Mouse (Mus musculus): ENCODE data around the gene Serpina3c.
A peak's percentile ranks its signal among the peaks of the same experiment; 100 is the strongest.

Serpina3c gene

GRCm38 (mm10) chr12:104153656-104154055 lies at the start of gene Serpina3c:
Serpina3c (minus strand) TSS chr12:104153870.
- no peak for DNase-seq (ENCODE audit: low read depth)

GRCm38 (mm10) chr12:104190852-104191251 lies 37.2 kb upstream of the Serpina3c start:
- peak; percentile 29 for DNase-seq (ENCODE audit: low read depth)

DNA sequence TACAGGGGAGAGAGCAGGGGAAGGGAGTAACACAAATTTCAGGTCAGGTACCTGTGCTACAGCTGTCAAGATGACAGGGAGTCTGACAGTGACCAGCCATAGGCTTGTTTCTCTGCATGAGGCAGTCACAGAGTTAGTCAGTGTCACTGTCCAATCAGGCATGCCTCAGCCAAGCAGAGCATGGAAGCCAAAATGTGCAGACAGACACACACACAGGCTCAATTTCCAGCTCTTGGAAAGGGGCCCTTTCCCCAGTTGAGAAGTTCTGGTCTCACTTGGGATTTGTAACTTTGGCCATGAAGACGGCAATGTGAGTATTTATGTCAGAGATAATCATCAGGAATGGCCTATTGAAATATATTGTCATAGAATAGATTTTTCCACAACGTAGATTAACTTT lies 35.6 kb upstream of the Serpina3c start:
- no peak for DNase-seq (ENCODE audit: low read depth)

DNA sequence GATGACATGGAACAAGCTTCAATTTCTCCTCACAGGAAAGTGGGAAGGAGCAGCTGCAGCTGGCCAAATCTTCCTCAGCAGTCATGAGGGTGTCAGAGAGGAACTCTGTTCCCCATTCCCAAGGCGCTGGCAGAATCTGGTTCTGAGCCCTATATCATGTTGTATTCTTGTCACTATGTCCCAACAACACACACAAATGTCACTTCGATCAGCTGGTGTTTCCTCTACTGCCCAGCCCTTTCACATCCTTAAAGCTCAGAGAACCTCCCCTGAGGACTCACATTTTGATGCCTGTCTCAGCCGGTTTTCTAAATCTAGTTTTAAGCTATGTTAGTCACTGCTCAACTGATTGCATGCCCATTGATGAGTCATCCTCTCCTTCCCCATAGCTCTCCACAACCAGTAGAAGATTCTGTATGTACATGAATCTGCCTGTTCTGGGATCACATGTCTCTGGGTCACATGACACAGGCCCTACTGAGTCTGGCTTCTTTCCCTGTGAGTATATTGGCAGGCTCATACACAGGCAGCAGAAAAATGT lies 32.4 kb upstream of the Serpina3c start:
- DNase-seq (ENCODE audit: low read depth): peak; percentile 74

DNA sequence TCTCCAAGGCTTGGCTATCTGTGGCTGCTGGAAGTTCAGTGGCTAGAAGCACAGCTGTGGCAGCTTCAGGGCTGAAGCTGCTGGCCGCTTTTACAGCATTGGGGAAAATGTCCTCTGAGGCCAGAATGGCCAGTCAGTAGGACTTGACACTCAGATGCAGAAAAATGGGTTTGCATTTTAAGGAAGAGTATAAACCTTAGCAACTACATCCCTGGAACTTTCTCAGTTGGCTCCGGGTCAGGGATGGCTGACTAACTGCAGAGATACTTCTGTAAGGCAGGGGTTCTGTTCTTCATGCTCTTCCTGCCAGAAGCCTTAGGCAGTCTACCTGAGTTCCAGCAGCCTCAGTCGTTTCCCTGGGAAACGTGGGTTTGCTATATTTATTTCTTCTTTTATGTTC lies 31.4 kb upstream of the Serpina3c start:
- no peak for DNase-seq (ENCODE audit: low read depth)

DNA sequence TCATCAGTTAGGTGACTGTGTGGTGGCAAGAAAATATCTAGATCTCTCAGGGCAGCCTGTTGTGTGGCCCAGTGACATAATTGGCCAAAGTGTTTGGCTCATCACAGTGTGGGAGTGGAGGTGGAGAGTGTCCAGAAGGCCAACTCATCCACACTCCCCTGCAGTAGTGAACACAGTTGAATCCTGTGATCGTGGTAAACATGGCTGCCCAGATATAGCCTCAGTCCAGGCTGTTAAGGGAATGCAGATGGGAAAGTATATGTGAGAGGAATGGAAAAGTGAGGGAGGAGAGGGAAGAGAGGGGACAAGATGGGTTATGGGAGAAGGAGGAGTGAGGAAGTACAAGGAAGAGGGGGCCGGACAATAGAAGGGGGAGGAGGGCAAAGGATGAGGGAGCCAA lies 25.3 kb upstream of the Serpina3c start:
- no peak for DNase-seq (ENCODE audit: low read depth)

DNA sequence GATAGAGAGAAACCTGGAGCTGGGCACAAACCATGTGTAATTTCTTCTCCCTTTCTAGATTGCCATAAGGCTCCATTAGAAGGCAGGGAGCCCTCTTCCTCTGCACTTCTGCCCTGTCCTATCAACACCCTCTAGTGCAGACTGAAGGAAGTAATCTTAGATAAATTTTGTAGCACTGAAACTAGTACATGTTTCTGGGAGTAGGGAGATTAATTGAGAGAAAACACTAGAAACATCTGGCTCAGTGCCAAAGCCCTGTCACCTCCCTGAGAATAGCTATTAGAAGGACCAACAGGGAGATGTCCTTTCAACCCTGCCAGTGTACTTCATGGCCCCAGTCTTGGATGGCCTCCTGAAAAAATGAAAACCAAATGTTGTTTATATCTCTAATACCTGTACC lies 24.9 kb upstream of the Serpina3c start:
- DNase-seq (ENCODE audit: low read depth): peak; percentile 9

GRCm38 (mm10) chr12:104175636-104176035 lies 22.0 kb upstream of the Serpina3c start:
- no peak for DNase-seq (ENCODE audit: low read depth)

GRCm38 (mm10) chr12:104174747-104175146 lies 21.1 kb upstream of the Serpina3c start:
- DNase-seq (ENCODE audit: low read depth): peak; percentile 47

- no peak for DNase-seq (ENCODE audit: low read depth)
Observed at GRCm38 (mm10) chr12:104153041-104153645, 527 bp downstream of the Serpina3c start.

- DNase-seq (ENCODE audit: low read depth): no peak
Observed at GRCm38 (mm10) chr12:104151989-104152388, 1.7 kb downstream of the Serpina3c start.

DNA sequence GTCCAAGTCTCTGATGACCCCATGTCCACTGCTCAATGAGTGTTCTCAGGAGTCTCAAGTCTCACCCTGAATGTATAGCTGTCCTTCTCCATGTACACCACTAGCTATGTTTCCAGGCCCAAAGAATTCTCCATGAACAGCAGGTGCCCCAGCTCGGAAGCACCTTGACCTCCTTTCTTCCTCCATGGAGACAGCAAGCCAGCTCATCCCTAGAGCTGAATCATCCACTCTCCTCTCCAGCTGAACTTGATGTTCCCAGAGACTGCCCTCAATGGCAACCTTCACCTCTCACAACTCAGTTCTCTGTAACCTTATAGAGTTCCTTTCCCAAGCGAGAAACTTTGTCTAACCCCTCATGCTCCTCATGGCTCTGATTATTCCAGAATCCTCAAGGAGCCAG lies 8.1 kb downstream of the Serpina3c start:
- no peak for DNase-seq (ENCODE audit: low read depth)

DNA sequence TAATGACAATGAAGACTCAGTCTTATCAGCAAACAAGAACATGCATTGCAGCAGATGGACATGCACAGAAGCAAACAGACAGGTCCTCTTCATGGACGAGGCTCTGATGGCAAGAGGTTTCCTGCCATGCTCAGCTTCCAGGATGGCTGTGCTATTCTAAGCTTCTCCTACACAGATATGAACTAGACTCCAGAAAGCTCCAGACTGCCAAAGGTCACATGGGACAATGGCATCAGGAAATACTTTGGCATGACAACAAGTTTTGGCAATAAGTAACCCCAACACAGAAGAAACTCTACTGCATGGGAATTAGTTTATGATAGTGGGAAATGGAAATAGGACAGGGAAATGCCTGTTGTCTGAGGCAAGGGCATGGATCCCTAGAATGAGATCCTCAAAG lies 10.4 kb downstream of the Serpina3c start:
- no peak for DNase-seq (ENCODE audit: low read depth)

GRCm38 (mm10) chr12:104142427-104142826 lies 11.2 kb downstream of the Serpina3c start:
- DNase-seq (ENCODE audit: low read depth): no peak

DNA sequence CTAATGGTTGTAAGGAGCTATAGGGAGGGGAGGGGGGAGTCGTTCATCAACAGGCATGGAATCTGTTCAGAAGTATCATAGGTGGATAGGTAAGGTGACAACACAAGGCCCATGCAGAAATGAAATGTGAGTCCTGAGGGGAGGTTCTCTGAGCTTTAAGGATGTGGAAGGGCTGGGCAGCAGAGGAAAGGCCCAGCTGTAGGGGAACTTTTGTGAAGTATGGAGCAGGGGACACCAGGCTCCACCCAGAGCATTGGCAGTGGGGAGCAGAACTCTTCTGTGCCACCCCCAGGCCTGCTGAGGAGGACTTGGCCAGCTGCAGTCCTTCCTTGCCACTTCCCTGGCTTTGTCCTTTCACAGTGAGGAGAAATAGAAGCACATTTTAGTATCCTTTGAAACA lies 12.2 kb downstream of the Serpina3c start:
- peak; percentile 18 for DNase-seq (ENCODE audit: low read depth)

DNA sequence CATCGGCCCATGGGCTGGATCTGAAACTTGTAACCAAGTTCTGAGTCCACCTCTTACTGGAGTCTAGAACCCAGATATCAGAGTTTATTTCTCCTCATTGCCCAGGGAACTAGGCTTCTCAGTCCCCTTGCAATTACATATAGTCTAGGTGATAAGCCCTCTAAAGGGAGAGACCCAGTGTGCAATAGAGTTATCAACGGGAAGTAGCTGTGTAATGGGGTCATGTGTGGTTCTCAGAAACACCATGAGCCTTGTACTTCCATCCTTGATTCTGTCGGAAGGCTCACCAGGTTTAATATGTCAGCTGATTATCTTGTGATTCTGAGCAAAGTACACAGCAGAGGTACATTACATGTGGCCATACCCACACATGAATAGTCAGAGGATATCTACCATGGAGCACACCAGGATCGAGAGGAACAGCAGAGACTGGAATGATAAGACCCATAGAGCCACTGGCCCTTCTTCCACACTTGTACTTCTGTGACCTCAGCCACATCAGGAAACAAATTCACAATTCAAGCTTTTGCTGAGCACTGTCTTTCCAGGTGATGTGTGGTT lies 13.0 kb downstream of the Serpina3c start:
- DNase-seq (ENCODE audit: low read depth): no peak

GRCm38 (mm10) chr12:104138216-104138615 lies 15.5 kb downstream of the Serpina3c start:
- DNase-seq (ENCODE audit: low read depth): no peak

- DNase-seq (ENCODE audit: low read depth): peak; percentile 51
Observed at GRCm38 (mm10) chr12:104131041-104131440, 22.6 kb downstream of the Serpina3c start.

DNA sequence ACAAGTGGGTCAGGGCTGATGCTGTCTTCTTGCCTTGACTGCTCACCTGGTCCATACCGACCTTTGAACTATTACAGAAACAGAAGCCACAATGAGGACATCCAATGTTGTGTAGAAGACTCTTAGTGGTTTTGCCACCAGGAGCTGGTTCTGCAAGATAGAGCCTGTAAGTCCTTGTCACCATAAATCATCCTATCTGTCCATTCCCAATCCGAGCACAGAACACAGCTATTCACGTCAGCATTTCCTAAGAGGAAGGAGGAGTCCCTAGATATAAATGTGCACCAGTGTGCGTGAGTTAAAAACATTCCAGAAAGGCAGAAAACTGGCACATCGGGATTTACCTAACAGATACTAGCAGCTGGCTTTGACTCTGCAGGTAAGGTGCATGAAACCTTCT lies 26.0 kb downstream of the Serpina3c start, which contains the start of gene Serpina3b:
Gene Serpina3b, plus strand, starts transcription at position 301 of the 400 bp plus-strand sequence.
- DNase-seq (ENCODE audit: low read depth): no peak

- DNase-seq (ENCODE audit: low read depth): peak; percentile 41
Observed at GRCm38 (mm10) chr12:104125021-104125560, 28.6 kb downstream of the Serpina3c start.

DNA sequence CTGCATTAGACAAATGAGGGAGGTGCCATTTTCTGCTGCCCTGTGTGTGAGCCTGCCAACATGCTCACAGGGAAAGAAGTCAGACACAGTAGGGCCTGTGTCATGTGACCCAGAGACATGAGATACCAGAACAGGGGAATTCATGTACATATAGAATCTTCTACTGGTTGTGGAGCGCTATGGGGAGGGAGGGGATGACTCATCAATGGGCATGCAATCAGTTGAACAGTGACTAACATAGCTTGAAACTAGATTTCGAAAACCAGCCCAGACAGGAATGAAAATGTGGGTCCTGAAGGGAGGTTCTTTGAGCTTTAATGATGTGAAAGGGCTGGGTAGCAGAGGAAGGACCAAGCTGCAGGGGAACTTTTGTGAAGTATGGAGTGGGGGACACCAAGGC lies 29.7 kb downstream of the Serpina3c start:
- DNase-seq (ENCODE audit: low read depth): peak; percentile 80

- DNase-seq (ENCODE audit: low read depth): no peak
Observed at GRCm38 (mm10) chr12:104123097-104123496, 30.6 kb downstream of the Serpina3c start.

DNA sequence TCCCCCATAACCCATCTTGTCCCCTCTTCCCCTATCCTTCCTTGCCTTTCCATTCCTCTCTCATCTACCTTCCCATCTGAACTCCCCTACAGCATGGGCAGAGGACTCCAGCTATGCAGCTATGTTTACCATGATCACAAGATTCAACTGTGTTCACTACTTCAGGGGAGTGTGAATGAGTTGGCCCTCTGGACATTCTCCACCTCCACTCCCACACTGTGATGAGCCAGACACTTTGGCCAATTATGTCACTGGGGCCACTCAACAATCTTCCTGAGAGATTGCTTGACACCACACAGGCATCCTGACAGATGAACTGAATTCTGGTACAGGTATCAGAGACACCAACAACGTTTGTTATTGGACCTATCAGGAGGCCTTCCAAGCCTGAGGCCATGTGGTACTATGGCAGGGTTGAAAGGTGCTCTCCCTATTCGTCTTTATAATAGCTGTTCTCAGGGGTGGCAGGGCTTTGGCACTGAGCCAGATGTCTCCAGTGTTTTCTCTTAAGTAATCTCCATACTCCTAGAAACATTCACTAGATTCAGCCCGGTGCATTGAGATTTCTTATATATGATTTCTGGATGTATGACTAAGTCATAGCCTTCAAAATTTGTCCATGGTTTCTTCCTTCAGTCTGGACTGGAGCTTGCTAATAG lies 38.6 kb downstream of the Serpina3c start:
- peak; percentile 73 for DNase-seq (ENCODE audit: low read depth)

Measured in NIH3T3 (cell line).